Mouse (Mus musculus) ES-E14 (cell line): Measurements from ENCODE around the gene Nadsyn1. TPM values are rescaled to one million over a fixed set of nuclear protein-coding genes. Genes with fewer than 3 reads are reported as not detected.

ENCODE experiments used
- DNase-seq: peaks from one replicate; pipeline ENCODE4 v3.0.0-alpha.2; 2013; ENCODE audit warnings: low read depth, low spot score
- H3K27ac ChIP-seq: 2 replicates; pipeline ENCODE4 v1.5.1; 2012; ENCODE audit warnings: low read depth, mild to moderate bottlenecking, low read length, moderate library complexity, mixed read lengths; ENCODE audit not compliant: poor library complexity, insufficient read depth, severe bottlenecking
- H3K36me3 ChIP-seq: 2 replicates; pipeline ENCODE4 v1.6.1; 2012; ENCODE audit warnings: mild to moderate bottlenecking, low read length, moderate library complexity, mixed read lengths; ENCODE audit not compliant: control insufficient read depth, poor library complexity, insufficient read depth, severe bottlenecking
- H3K4me1 ChIP-seq, 2 experiments: fragments of 150-350 bp in 1 of 2; sonication (generic) in 1 of 2; 2 replicates each; pipeline ENCODE4 v1.6.1; 2012; ENCODE audit warnings: low read length in 2 of 2, mild to moderate bottlenecking in 1 of 2, mixed read lengths in 1 of 2; ENCODE audit not compliant: control insufficient read depth in 2 of 2, insufficient read depth in 2 of 2, poor library complexity in 1 of 2
- H3K4me3 ChIP-seq, 2 experiments: fragments of 150-350 bp in 1 of 2; sonication (generic) in 1 of 2; 2 replicates each; pipeline ENCODE4 v1.5.1; 2012; ENCODE audit warnings: low read length in 2 of 2, low read depth in 1 of 2, mild to moderate bottlenecking in 1 of 2, mixed read lengths in 1 of 2; ENCODE audit not compliant: insufficient read depth in 1 of 2, poor library complexity in 1 of 2, severe bottlenecking in 1 of 2
- H3K9ac ChIP-seq: 2 replicates; pipeline ENCODE4 v1.6.1; 2012; ENCODE audit warnings: low read depth, mild to moderate bottlenecking, low read length, mixed read lengths; ENCODE audit not compliant: poor library complexity, insufficient read depth, severe bottlenecking
- H3K9me3 ChIP-seq: fragments of 150-350 bp; sonication (generic); 2 replicates; pipeline ENCODE4 v1.6.1; 2012; ENCODE audit warnings: low read depth, mild to moderate bottlenecking, low read length; ENCODE audit not compliant: control insufficient read depth, insufficient read depth
- CHD2 ChIP-seq: IDR thresholded peaks from 2 replicates; pipeline ENCODE4 v1.6.1; 2014; ENCODE audit warnings: mild to moderate bottlenecking, low read depth, low read length, inconsistent platforms
- HCFC1 ChIP-seq: IDR thresholded peaks from 2 replicates; pipeline ENCODE4 v1.6.1; 2012; ENCODE audit warnings: low read length, inconsistent platforms, borderline replicate concordance; ENCODE audit not compliant: insufficient read depth
- MAFK ChIP-seq: IDR thresholded peaks from 2 replicates; pipeline ENCODE4 v1.6.1; 2014; ENCODE audit warnings: mild to moderate bottlenecking, low read depth, low read length, inconsistent platforms; ENCODE audit not compliant: insufficient read depth
- ZC3H11A ChIP-seq: IDR thresholded peaks from 2 replicates; pipeline ENCODE4 v1.6.1; 2012; ENCODE audit warnings: low read depth, mild to moderate bottlenecking, inconsistent platforms, low read length, borderline replicate concordance
- ZNF384 ChIP-seq: IDR thresholded peaks from 2 replicates; pipeline ENCODE4 v1.6.1; 2012; ENCODE audit warnings: low read depth, low read length, inconsistent platforms
- in situ Hi-C, 2 experiments: fragments of 600-800 bp; cut with MboI; formaldehyde crosslinking; loops; one replicate each; pipeline ENCODE4 v1.15.1; 2025; ENCODE audit warnings: low sequenced_read_pairs in 2 of 2, inconsistent platforms in 1 of 2; ENCODE audit not compliant: unreplicated experiment in 2 of 2
- total RNA-seq: library from RNA; depleted of rRNA; stranded (reverse); fragments of 300-350 nt; gene quantifications from 2 replicates; pipeline ENCODE4 v1.2.3, GENCODE M21; 2012

Gene Nadsyn1
- total RNA-seq, 1 experiment, result 4.9 TPM

GRCm38 (mm10) chr7:143792336-143792985 lies 30.2 kb downstream of the Nadsyn1 start:
- TF ChIP-seq ZNF384 (no peak), ZC3H11A (no peak), CHD2 (no peak), MAFK (no peak), HCFC1 (no peak)
- in situ Hi-C loops, result no loop called here
- H3K4me1 ChIP-seq, result no peaks in the 10 kb centered on the region
- no peak overlapping the region for H3K9ac ChIP-seq
- DNase-seq, result no peak
- peaks cover 2% of the 10 kb centered on the region; the same call in 1 of the 2 replicates for H3K36me3 ChIP-seq
- no peak overlapping the region for H3K27ac ChIP-seq
- H3K4me3 ChIP-seq, result no peak overlapping the region
- no peaks in the 10 kb centered on the region for H3K9me3 ChIP-seq

GRCm38 (mm10) chr7:143783996-143784829 lies 38.4 kb downstream of the Nadsyn1 start, which contains the start of gene Mrgpre:
Gene Mrgpre, minus strand, starts transcription at chr7:143784500.
- in situ Hi-C loops, result no loop called here
- H3K9ac ChIP-seq, result 0 out of 2 replicates have a peak within 1 kb of the TSS, but pooled peaks have one; percentile 21
- no peak within 1 kb of the TSS for H3K27ac ChIP-seq
- TF ChIP-seq ZNF384, result no peak
- no peak for TF ChIP-seq CHD2
- TF ChIP-seq MAFK, result no peak
- no peak for TF ChIP-seq ZC3H11A
- TF ChIP-seq HCFC1, result no peak
- peak; percentile 19 for DNase-seq
- H3K36me3 ChIP-seq, result no peaks in the 10 kb centered on the region
- H3K9me3 ChIP-seq, result no peaks in the 10 kb centered on the region
- peaks cover 0 to 8% of the 10 kb centered on the region in 2 experiments; a peak in 2 of 4 replicates for H3K4me1 ChIP-seq
- peak within 1 kb of the TSS; percentile 12 to 40; a peak in 3 of 4 replicates for H3K4me3 ChIP-seq

- Histone ChIP-seq H3K27ac (no peak overlapping the region), H3K9ac (no peak overlapping the region), H3K36me3 (no peaks in the 10 kb centered on the region), H3K4me3 (peak overlapping the region; percentile 12 to 40; a peak in 3 of 4 replicates), H3K4me1 (peaks cover 0 to 8% of the 10 kb centered on the region in 2 experiments; a peak in 2 of 4 replicates), H3K9me3 (no peaks in the 10 kb centered on the region)
- in situ Hi-C loops, result no loop called here
- TF ChIP-seq CHD2, result no peak
- TF ChIP-seq ZC3H11A, result no peak
- no peak for DNase-seq
These were observed 39.2 kb downstream of the Nadsyn1 start for GRCm38 (mm10) chr7:143783378-143783995.

- in situ Hi-C loops, result no loop called here
These were observed 45.3 kb downstream of the Nadsyn1 start for GRCm38 (mm10) chr7:143777375-143777774.

More at GRCm38 (mm10) chr7:143777375-143777774, 45.3 kb downstream of the Nadsyn1 start:
- H3K4me1 ChIP-seq, result peaks cover 0 to 7% of the 10 kb centered on the region in 2 experiments; a peak in 2 of 4 replicates
- no peaks in the 10 kb centered on the region for H3K36me3 ChIP-seq
- H3K9me3 ChIP-seq, result no peaks in the 10 kb centered on the region
- TF ChIP-seq HCFC1 (no peak), ZNF384 (no peak), CHD2 (no peak), ZC3H11A (no peak), MAFK (no peak)
- H3K9ac ChIP-seq, result no peak overlapping the region
- no peak overlapping the region for H3K4me3 ChIP-seq
- H3K27ac ChIP-seq, result no peak overlapping the region
- DNase-seq, result no peak
